Mouse (Mus musculus) monocyte, adult 2 months (primary cell): ENCODE data around the gene Mllt6.
"Not testable (repeated sequence)": the region's sequence is repeated elsewhere in the genome, so short reads cannot be mapped to it uniquely, and the experiment has no call there.

ENCODE experiments used
- DNase-seq, 2 experiments: peaks; one replicate each; pipeline ENCODE4 v3.0.0; 2022; ENCODE audit warnings: low spot score in 2 of 2, low read depth in 1 of 2

Gene Mllt6

DNA sequence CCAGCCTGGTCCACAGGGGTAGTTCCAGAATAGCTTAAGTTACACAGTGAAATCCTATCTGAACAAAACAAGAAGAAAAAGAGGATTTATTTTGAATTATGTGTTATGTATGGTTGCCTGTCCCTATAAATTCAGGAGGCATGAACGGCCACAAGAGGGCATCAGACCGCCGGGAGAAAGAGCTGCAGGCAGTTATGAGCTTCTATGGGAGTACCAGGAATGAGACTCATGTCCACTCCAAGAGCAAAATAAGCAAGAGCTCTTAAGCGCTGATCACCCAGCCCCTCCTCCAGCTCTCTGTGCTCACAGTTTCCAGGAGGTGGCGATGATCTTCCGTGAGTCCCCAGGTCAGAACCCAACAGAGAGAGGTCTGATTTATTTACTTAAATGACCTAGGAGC is 18.4 kb upstream of the Mllt6 start:
- peak in 1 of 2 experiments; percentile 64 for DNase-seq

DNA sequence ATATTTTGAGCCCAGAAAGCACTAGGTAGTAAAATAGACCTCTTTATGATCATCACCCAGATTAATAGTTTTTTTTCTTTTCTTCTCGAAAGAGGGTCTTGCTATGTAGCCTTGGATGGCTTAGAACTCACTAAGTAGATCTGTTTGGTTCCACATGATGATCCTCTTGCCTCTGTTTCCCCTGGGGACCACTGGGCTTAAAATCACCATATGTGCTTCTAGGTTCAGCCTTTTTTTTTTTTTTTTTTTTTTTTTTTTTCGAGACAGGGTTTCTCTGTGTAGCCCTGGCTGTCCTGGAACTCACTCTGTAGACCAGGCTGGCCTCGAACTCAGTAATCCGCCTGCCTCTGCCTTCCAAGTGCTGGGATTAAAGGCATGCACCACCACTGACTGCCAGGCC is 14.7 kb upstream of the Mllt6 start:
- DNase-seq: not testable (repeated sequence)

DNA sequence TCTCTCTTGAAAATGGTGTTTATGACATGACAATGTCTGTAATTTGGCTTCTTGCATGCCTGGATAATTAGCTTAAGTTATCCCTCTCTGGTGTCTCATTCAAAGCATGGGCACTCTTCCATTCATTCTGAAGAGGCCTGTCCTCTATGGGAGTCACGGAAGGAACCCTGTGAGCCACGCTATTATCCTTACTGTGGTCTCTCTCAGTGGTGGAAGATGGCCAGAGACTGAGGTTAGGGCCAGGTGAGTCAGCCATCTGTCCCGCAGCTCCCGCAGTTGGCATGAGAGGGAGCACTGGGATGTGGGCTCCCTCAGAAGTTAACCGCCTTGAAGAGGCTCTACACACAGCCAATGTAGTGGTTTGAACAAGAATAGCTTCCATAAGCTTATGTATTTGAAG is 12.9 kb upstream of the Mllt6 start:
- DNase-seq: no peak

DNA sequence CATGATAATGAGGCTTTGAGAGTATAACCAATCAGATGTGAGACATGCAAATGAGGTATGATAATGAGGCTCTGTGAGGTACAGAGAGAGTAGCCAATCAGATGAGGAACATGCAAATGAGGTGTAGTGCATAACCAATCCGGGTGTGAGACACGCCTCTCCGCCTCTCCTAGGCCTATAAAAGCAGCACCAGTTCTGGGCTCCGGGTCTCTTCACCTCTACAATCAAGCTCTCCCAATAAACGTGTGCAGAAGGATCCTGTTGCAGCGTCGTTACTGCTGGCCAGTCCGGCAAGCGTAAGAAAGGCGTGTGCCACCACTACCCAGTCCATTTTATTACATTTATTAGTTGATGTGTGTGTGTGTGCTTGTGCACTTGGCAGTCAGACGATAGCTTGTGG is 9.8 kb upstream of the Mllt6 start:
- not testable (repeated sequence) for DNase-seq

DNA sequence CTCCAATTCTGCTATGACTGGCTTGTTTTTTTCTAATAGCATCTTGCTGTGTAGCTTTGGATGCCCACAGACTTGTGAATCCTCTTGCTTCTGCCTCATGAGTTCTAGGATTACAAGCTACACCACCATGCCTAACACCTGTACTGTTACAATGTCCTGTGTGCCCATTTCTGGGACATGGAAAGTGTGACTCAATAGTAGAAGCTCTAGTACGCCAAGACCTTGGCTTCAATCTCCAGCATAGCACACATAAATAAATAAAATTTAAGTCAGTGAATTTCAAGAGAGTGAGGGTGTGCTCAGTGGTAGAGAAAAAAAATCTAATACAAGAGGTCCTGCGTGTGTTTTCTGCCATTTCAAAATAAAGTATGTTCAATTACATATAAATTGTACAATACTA is 9.0 kb upstream of the Mllt6 start:
- DNase-seq: no peak

DNA sequence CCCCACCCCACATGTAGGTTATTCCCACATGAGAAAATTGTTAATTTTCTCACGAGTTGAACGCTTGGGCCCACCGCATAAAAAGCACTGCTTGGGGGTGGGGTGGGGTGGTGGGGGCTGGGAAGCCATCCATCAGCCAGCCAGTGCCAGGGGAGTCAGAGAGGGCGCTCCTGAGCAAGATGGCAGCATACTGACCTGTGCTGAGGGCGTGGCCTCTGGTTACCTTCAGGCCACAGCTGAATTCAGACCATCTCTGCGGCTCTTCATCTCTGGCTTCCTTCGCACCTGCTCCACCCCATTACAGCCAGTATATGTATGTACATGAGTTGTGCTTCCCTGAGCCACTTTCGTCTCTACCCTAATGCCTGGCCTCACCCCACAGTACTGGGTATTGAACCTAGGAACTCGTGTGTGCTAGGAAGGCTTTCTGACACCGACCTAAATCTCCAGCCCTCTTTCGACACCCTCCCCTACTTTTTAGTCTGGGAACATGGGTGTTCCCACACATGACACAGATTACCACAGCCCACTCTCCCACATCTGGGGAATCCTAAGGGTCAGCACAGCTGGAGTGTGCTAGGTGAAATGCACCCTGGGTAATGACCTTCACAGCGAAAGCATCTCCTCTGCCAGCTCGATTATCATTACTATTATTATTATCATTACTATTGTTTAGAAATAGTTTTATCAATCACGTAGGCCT is 6.8 kb upstream of the Mllt6 start:
- no peak for DNase-seq

DNA sequence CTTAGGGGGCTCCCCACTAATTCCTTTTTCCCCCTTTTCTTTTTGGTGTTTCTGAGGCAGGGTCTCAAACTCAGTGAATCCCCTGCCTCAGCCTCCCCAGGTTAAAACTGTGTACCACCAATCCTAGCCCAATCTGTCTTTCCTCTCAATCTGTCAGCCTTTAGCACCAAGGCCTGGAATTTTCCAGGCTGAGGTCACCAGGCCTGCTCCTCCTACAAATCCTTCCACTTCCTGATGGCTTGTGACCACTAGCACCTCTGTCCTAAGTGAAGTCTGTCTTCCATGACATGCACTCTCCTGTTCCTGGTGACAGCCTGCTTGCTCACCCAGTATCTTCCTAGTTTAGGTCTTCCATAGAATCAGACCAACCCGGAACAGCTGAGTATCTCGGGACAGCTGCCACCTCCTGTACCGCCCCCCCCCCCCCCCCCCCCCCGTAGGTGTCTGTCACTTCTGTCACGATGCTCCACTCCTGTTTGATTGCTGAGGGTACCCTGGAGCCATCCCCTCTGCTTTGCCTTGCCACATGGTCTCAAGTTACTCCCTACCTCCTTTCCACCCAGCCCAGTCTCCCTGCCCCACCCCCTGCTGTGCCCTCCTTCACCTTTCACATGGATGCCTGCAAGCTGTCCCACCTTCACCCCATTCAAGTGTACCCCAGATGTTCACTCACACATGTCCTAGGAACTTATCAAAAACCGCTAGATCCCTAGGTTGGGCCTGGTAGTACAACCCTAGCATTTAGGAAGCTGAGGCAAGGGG is 5.8 kb upstream of the Mllt6 start:
- no peak for DNase-seq

DNA sequence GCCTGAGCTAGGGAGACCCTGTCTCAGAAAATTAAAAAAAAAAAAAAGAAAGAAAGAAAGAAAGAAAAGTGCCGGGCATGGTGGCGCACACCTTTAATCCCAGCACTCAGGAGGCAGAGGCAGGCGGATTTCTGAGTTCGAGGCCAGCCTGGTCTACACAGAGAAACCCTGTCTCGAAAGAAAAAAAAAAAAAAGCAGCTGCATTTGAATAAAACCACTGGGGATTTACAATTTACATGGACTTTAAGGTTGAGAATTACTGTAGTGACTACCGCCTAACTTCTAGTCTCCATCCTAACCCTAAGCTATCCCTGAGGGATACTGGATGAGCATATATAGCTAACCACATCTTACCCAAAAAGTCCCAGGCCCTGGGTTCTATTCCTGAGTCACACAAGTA is 5.2 kb upstream of the Mllt6 start:
- DNase-seq: not testable (repeated sequence)

DNA sequence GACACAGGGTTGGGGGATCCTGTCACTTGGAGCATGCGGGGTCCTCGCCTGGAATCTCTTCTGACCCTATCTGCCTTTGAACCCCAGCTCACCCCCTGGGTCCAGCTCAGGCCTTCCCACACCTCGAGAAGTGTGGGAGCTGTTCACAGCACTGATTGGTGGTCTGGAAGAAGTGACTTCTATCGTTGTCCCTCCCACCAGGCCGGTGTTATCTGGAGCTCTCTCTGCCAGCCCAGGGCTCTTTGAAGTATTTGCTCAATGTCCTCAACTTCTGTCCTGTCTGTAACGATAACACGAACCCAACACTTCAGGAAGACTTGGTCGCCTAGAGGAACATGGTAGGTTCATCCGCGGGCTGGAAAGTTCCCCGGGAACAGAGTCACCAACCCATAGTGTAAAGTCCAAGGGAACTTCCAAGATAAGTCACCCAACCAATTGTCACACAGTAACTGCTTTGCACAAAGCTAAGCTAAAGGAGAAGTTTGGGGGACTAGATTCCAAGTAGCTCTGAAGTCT is 4.4 kb upstream of the Mllt6 start:
- peak in 1 of 2 experiments; percentile 76 for DNase-seq

DNA sequence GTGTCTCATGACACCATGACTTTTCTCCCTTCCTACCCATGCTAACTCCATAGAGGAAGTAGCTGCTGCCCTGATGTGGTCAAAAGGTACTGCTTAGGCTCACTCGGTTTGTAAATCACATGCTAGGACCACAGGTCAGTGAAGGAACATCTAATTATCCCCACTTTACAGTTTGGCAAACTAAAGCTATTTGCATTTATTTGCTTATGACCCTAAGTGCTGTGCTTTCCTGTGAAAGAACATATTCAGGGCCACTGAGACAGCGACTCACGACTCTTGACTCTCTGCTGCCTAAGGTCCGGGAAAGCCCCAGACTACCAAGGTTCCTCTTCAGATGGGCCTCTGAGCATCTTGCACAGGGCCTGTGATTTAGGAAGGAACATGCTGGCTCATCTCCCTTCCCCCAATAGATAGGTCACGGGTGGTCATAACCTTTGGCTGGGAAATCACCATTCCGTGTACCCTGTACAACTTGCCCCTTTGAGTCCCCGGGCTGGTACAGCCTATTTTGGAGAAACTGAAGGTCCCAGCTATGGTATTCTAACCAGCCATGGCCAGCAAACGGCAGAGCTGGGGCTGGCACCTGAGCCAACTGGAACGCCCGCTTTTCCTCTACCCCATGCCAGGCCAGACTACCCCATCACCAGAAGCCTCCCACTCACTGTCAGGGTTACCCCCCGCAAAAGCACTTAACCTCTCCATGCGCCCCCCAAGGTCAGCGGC is 3.8 kb upstream of the Mllt6 start:
- peak; percentile 71 to 81 for DNase-seq

DNA sequence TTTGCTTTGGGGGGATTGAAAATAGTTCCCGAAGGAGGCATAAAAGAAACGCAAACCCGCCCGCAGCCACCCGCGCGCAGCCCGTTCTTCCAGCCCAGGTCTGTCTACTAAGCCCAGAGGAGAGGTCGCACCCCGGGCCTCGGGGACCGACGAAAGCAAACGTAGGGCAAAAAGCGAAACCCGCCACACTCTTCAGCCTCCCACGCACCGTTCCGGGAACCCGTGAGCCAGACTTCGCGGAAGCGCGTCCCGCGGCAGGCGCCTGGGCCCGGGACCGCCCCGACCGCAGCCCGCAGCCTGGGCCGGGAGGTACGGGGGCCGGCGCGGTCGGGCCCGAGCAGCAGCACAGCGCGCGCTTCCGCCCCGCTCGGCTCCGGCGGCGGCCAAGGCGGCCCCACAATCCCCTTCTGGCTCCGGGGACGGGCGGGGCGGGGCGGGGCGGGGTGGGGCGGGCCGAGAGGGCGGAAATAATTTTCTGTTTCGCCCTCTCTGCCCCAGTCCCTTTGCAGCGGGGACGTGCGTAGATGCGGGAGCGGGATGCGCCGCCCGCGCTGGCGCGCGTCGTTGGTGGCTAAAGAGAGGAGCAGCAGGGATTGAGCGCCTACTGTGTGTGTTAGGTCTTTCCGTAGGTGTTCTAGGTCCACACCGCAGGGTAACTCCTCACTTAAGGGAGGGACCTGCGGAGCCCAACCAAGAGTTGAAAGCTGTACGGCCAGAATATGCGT is 3.1 kb upstream of the Mllt6 start:
- peak in 1 of 2 experiments; percentile 68 for DNase-seq

DNA sequence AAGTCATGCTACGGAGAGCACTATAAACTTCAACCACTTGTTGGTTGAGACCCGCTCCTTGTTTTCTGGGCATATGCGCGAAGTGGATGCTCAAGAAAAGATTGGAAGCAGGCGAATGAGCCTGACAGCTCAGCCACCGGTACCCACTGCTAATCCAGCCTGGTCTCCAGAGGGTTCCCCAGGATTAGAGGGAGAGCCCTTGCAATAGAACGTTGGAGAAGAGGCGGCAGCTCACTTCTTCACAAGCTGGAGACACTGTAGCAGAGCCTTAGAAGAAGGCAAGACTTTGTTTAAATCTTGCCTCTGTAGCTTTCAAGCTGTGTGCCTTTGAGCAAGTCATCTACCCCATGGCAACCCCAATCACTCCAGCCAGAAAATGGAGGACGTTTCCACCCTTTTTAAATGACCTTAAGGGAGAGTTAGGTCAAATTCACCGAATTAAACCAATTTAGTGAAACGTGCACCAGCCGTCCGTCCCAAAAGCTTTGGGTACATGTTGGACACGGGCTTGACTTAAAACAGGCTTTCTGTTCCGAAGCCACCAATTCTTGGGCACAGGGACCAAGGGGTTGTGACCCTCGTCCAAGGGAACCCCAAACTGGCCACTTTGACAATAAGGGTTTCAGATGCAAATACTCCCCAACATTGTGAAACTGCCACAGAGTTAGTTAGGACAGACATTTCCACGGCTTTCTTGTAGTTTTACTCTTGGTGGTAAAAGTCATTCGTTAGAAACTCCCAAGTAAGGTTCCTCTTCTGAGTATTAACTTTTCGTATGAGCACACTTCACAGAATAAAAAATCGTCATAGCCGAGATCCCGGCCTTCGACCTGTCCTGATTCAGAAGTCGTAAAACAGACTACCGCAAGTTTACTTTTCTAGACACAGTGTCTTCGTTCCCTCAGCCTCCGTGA is 2.2 kb upstream of the Mllt6 start:
- DNase-seq: peak in 1 of 2 experiments; percentile 29

DNA sequence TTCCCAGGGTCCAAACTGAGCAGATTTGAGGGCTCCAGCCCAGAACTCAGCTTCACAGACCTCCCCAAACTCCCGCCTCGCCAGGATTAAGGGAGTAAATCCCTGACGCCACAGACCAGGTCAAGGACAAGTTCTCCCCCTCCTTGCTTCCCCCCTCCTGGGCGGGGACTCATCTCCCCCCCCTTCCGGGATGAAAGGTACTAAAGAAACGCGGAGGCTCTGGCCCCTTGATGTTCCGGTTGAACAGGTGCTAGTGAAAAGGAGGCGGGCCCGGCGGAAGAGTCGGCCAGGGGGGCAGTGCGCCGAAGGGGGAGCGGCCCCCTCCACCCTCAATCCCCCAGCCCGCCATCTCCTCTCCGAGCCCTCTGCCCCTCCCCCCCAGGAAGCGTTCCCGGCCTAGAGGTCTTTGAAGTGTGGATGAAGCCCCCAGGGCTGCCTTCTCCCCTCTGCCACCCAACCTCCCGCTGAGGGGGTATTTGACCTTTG is 1.5 kb upstream of the Mllt6 start:
- peak in 1 of 2 experiments; percentile 45 for DNase-seq

DNA sequence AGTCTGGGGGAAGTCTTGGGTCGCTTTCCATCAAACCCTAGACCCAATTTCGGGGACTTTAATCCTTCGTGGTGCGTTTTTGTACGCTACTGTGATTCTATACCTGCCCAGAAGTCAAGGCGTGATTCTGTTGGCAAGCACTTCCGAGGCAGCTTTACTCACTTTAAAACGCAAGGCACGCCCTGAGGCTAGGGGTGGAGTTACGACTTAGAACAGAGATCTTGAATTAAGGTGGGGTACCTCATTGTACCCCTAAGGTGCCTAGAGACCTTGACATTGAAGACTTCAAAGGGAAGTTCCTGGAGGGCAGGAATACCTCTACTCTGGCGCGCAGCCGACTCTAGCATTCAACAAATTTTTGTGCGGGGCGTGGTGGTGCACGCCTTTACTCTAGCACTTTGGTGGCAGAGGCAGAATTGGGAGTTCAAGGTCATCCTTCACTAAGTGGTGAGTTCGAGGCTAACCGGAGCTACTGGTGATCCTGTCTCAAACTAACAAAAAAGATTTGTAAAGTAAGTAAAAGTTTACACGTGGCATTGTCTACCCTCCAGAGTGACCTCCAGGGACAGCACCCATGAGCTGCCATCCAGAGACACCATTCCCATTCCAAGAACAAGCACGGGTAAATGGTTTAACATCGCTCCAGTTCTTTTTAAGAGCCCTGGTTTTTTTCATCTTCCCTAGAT is 864 bp upstream of the Mllt6 start:
- peak in 1 of 2 experiments; percentile 41 for DNase-seq

DNA sequence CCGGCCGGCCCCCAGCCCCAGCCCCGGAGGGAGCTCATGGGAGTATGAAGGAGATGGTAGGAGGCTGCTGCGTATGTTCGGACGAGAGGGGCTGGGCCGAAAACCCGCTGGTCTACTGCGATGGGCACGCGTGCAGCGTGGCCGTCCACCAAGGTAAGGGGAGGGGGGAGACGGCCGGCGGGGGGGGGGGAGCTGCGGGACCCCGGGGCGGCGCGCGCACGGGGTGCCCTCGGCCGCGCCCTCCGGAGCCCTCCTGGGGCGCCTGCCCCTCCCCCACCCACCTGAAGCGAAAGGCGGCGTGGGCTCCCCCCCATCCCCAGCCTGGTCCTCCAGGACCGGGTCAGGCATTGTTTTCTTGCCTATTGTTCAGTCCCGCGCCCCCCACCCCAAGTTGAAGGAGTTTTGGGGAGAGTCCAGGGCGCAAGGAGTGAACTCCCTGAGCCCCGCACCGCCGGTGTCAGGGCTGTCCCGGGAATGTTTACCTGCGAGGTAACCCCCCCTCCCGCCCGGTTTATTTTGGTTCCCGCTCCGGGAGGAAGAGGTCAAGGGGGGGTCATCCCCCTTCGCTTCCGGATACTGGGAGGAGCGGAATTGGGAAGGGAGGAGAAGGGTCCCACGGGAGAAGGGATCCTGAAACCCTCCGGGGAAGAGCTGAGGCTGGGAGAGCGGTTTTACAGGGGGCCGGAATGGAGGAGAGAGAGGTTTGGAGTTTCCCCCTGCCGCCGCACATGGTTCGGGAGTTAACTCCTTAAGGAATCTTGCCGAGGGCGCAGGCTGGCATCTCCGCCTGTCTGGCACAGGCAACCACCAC is 519 bp downstream of the Mllt6 start:
- no peak for DNase-seq

DNA sequence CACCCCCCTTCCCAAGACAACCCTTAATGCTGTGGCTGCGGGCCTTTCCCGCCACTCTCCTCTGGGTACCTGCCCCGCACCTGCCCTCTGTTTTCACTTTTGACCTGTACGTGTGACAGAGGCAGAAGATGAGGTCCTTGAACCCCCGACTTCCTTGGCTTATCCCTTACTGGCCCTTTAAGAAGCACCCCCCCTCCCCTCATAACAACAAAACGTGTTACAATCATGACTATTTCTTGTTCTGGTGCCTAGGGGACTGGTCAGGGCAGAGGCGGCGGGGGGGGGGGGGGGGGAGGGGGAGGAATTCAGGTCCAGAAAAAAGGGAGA is 1.1 kb downstream of the Mllt6 start:
- no peak for DNase-seq

DNA sequence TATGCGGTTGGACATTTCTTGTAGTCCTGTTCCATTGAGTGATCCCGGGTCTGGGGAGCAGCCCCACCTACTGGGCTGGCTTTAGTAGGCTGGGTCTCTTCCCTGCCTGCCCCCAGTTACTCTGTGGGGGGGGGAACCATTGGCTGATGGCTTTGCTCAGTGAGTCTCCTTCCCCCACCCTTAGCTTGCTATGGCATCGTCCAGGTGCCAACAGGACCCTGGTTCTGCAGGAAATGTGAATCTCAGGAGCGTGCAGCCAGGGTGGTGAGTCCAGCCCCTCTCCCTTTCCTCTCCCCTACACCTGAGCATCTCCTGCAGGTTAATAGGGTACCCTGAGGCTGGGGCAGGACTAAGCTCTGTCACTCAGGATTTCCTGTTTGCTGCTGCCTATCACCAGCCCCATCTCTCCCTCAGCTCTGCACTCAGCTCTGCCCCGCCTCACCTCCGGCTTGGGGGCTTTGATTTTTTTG is 1.6 kb downstream of the Mllt6 start:
- no peak for DNase-seq

DNA sequence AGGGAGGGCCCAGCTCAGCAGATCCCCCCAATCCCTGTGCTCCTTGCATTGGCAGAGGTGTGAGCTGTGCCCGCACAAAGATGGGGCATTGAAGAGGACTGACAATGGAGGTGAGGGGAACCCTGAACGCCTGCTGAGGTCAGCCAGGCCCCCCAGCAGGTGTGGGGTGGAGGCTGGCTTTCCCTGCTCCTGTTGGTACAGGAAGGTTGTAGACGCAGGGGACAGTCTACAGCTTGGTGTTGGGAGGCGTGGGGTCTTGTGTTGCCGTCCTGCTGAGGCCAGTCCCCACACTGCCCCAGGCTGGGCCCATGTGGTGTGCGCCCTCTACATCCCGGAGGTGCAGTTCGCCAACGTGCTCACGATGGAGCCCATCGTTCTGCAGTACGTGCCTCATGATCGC is 2.2 kb downstream of the Mllt6 start:
- DNase-seq: no peak

DNA sequence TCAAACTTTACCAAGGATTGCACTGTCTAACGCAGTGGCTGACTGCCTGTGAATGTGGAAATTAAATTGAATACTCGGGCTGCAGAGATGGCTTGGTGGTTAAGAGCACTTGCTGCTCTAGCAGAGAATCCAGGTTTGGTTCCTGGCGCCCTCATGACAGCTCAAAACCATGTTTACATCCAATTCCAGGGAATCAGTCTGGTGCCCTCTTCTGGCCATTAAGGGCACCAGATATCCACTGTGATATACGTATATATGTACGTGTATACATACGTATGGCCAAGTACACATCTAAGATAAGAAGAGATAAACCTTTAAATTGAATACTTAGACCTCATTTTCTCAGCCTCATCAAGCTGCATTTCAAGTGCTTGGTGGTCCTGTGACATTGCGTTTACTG is 3.0 kb downstream of the Mllt6 start:
- no peak for DNase-seq
